Mouse (Mus musculus) brain, embryonic 14.5 days (tissue): Measurements from ENCODE around the gene Esrrg.

Source experiments
- CTCF ChIP-seq: fragments of 200-500 bp; IDR thresholded peaks from 2 replicates; pipeline ENCODE4 v1.5.1; 2012; ENCODE audit warnings: inconsistent platforms, mild to moderate bottlenecking, moderate library complexity, borderline replicate concordance; ENCODE audit not compliant: insufficient read depth, insufficient read length; ENCODE audit errors: extremely low read depth
- POLR2A ChIP-seq: fragments of 200-500 bp; IDR thresholded peaks from 2 replicates; pipeline ENCODE4 v1.6.1; 2012; ENCODE audit warnings: mild to moderate bottlenecking, inconsistent platforms, borderline replicate concordance; ENCODE audit not compliant: poor library complexity, insufficient read depth, insufficient read length, severe bottlenecking; ENCODE audit errors: extremely low read depth

DNA sequence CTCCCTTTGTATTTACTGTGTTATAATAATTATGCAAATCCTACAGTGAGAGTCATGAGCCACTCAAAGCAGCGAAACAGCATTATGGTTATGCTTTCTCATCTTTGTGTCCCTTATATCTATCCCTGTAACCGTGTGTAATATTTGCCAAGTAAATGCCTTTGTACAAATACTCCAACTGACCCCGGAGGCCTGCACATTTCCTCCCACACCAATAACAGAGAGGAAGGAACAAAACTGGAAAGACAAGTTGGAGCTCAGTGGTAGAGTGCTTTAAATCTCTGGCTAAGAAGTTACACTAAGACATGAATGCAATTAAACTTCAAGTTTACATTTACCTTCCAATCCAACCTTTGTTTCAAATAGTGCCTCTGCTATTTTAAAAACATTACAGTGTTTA, 15.4 kb downstream of the Esrrg start:
- TF ChIP-seq CTCF (no peak), POLR2A (no peak)
